Comparison of ENCODE assay signal across 8 mouse cellular contexts in the genomic region with DNA sequence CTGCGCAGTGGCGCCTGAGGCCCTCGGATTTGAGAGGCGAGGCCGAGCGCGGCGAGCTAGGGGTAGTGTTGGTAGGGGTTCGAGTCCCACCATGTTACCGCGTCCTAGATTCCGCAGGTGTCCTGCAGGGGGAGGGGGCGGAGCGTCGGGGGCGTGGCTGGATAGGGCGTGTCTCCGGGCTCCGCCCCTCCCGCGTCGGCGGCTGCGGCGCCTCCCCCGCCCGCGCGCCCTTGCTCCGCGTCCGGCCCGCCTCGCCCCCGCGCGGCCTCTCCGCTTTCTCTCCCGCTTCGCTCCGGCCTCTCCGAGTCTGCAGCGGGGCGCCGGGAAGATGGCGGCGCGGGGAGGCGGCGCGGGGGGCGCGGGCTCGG. TPM values are rescaled to one million over a fixed set of nuclear protein-coding genes. Genes with fewer than 3 reads are reported as not detected.
A peak's percentile ranks its signal among the peaks of the same experiment; 100 is the strongest.
DNase-seq lines count a peak whose midpoint lies in the region; ATAC-seq and TF ChIP-seq lines count a peak whose summit lies in the region.

TSS of gene Raver2 (plus strand) at position 198 of the 368 bp plus-strand sequence.

- H3K4me2 ChIP-seq in forebrain, embryonic 15.5 days (replicated peaks) = peak within 1 kb of the TSS; percentile 93
- peak within 1 kb of the TSS; percentile 88 for H3K4me2 ChIP-seq in lung, embryonic 15.5 days

- no peaks in the 10 kb centered on the region for H3K9me3 ChIP-seq in E14TG2a.4 (ENCODE audit: low read length)
- H3K9me3 ChIP-seq in forebrain, embryonic 15.5 days = no peaks in the 10 kb centered on the region
- H3K9me3 ChIP-seq in lung, embryonic 15.5 days = no peaks in the 10 kb centered on the region

- H3K27me3 ChIP-seq in E14TG2a.4 (ENCODE audit: insufficient read depth, low read length) = peaks cover 38% of the 10 kb centered on the region
- 0 out of 2 replicates have a peak, but pooled peaks cover 2% of the 10 kb centered on the region for H3K27me3 ChIP-seq in forebrain, embryonic 15.5 days
- no peaks in the 10 kb centered on the region for H3K27me3 ChIP-seq in lung, embryonic 15.5 days

- H3K36me3 ChIP-seq in E14TG2a.4 (ENCODE audit: insufficient read depth, low read length) = no peaks in the 10 kb centered on the region
- H3K36me3 ChIP-seq in forebrain, embryonic 15.5 days = no peaks in the 10 kb centered on the region
- H3K36me3 ChIP-seq in lung, embryonic 15.5 days = no peaks in the 10 kb centered on the region

- TF ChIP-seq CTCF in E14TG2a.4 (conservative IDR thresholded peaks at IDR 0.05; ENCODE audit: low read length) = no peak

- H3K4me3 ChIP-seq in E14TG2a.4 (replicated peaks; ENCODE audit: low read length) = peak within 1 kb of the TSS; percentile 91
- H3K4me3 ChIP-seq in forebrain, embryonic 15.5 days = peak within 1 kb of the TSS; percentile 87
- H3K4me3 ChIP-seq in lung, embryonic 15.5 days = peak within 1 kb of the TSS; percentile 79

- peak within 1 kb of the TSS; percentile 64 for H3K9ac ChIP-seq in forebrain, embryonic 15.5 days (replicated peaks)
- peak within 1 kb of the TSS; percentile 74 for H3K9ac ChIP-seq in lung, embryonic 15.5 days

- peak; percentile 15 for DNase-seq in c-Kit-positive CD71-positive TER-119-positive erythroid progenitor cells, embryonic 14.5 days (ENCODE audit: low spot score)
- DNase-seq in layer of hippocampus, adult 8-10 months (ENCODE audit: low spot score in 2 of 2) = peak; percentile 35 to 48
- DNase-seq in ovary, postnatal 10 days (ENCODE audit: low spot score) = peak; percentile 15
- DNase-seq in thymus, postnatal 4 days = peak; percentile 89

- no peak; the same call in 1 of the 2 replicates for ATAC-seq in forebrain, embryonic 15.5 days (replicated peaks)
- ATAC-seq in hematopoietic stem cell, adult 5-6 weeks (replicated peaks in 1 of 2; ENCODE audit: insufficient read depth in 1 of 2, low FRiP score in 2 of 2, low TSS enrichment in 1 of 2, low read depth in 1 of 2, poor library complexity in 2 of 2, severe bottlenecking in 2 of 2) = peak; percentile 35 to 48; a peak in 3 of 4 replicates
- ATAC-seq in lung, embryonic 15.5 days (ENCODE audit: borderline replicate concordance, extremely low read depth, low FRiP score, low TSS enrichment) = peak; percentile 89

- WGBS in forebrain, embryonic 15.5 days = 1% methylated on average over 54 of the region's 54 CpGs
- WGBS in lung, embryonic 15.5 days = 1% methylated on average over 45 of the region's 54 CpGs

- H3K27ac ChIP-seq in forebrain, embryonic 15.5 days (replicated peaks) = no peak within 1 kb of the TSS
- peak within 1 kb of the TSS; percentile 69 for H3K27ac ChIP-seq in lung, embryonic 15.5 days

- H3K4me1 ChIP-seq in E14TG2a.4 (replicated peaks; ENCODE audit: low read depth, low read length) = peaks cover 8% of the 10 kb centered on the region
- peaks cover 12% of the 10 kb centered on the region; the same call in 1 of the 2 replicates for H3K4me1 ChIP-seq in forebrain, embryonic 15.5 days
- H3K4me1 ChIP-seq in lung, embryonic 15.5 days = peaks cover 9% of the 10 kb centered on the region

RNA-seq across cellular contexts. Expression of gene Raver2, which starts in this region (rescaled TPM):
- polyA plus RNA-seq in forebrain, embryonic 15.5 days (2015; fragmentation: Nextera tagmentation; extraction: Ambion mirVana) = 4.4 and 4.9 TPM in 2 replicates
- total RNA-seq in hematopoietic stem cell, adult 5-6 weeks (2017) = 5.8 and 8.2 TPM in 2 replicates
- 10 to 100 TPM; 40.1 to 55.1 (median 48.6) TPM for total RNA-seq in layer of hippocampus, adult 8-10 months (2022)
- polyA plus RNA-seq in lung, embryonic 15.5 days (2015; fragmentation: Nextera tagmentation; extraction: Ambion mirVana) = 10.8 and 12.2 TPM in 2 replicates

Comparison
In these comparisons a context has a peak if more than half of its experiments do, and no peak if none do; other contexts are left out.
1. DNase-seq: peak in every context shown above with its lines; median percentile 89 in thymus, postnatal 4 days; 42 in layer of hippocampus, adult 8-10 months; 15 in c-Kit-positive CD71-positive TER-119-positive erythroid progenitor cells, embryonic 14.5 days; 15 in ovary, postnatal 10 days.